Mouse (Mus musculus) layer of hippocampus, postnatal 36 days (tissue): ENCODE measurements around the gene Nrg4. TPM values are rescaled to one million over a fixed set of nuclear protein-coding genes. Genes with fewer than 3 reads are reported as not detected.

Experiments used
- DNase-seq, 2 experiments: peaks; one replicate each; pipeline ENCODE4 v3.0.0; 2022
- total RNA-seq, 2 experiments: library from RNA; stranded (reverse); gene quantifications; 2 replicates each; pipeline ENCODE4 v1.2.3; 2021

Nrg4 gene
- total RNA-seq = 1 to 10 TPM in 1 of 2 experiments, not detected in 1; 1.1 TPM

DNA sequence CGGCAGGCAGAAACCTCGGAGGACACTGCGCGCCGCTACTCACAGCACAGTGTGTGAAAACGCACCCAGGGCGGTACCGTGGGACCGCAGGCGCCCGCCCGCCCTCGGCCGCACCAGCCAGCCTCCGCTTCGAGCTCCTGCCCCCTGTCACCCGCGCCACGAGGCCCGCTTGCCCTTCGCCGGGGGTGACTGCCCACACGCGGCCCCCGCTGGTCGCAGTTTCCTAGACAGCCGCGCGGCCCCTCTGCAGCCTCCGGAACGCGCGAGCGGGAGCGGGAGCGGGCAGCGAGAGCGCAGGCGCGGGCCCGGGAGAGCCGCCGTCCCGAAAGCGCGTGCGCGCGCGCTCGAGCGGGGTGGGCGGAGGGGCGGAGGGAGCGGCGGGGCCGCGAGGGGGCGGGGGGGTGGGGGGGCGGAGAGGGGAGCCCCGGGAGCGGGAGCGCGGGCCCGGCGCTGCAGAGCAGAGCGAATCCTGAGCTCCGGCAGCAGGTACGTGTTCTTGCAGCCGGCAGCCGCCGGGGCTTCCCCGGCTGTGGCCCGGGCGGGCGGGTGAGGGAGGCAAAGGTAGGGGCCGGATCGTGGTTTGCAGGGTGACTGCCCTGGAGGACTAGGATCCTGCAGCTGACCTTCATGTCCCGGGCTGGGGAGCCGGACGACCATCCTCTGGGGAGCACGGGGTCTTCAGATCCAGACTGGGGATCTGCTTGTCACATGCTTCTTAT is at the start of gene Nrg4, which contains the start of gene Tmem266:
TSS of gene Nrg4 (minus strand) at position 330 of the 719 bp plus-strand sequence.
TSS of gene Tmem266 (plus strand) at position 399 of the 719 bp plus-strand sequence.
- peak; percentile 83 to 84 for DNase-seq

DNA sequence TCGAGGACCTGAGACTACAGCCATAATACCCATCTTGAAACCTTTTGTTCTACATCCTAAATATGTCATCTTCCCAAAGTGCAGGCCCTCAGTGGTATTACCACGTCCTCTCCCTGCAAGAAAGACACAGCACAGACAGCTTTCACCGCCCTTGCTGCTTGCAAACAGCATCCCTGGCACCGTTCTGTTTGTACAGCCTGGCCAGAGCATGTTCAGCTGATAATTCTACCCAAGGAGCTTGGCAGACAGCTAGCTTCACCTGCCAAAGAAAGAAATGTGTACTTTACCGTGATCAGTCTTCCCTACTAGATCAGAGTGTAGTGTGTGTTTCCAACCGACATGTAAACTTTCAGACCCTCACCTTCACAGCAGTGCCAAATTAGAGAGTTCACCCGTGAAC is 45.3 kb upstream of the Nrg4 start:
- no peak for DNase-seq

GRCm38 (mm10) chr9:55368011-55368410 is 41.4 kb upstream of the Nrg4 start:
- DNase-seq = no peak

- no peak for DNase-seq
Observed at GRCm38 (mm10) chr9:55363707-55364106, 37.1 kb upstream of the Nrg4 start.

DNA sequence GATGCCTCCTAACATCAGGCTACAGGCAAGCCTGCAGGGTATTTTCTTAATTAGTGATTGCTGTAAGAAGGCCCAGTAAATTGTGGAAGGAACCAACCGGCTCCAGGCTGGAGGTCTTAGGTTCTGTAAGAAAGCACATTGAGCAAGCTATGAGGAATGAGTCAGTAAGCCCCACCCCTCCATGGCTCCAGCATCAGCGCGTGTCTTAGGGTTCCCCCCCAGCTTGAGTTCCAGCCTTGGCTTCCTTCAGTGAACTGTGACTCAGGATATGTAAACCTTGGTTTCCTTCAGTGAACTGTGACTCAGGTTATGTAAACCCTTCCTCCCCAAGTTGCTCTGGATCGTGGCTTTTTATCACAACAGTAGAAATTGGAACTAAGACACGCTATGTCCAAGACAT is 35.3 kb upstream of the Nrg4 start:
- DNase-seq = no peak

DNA sequence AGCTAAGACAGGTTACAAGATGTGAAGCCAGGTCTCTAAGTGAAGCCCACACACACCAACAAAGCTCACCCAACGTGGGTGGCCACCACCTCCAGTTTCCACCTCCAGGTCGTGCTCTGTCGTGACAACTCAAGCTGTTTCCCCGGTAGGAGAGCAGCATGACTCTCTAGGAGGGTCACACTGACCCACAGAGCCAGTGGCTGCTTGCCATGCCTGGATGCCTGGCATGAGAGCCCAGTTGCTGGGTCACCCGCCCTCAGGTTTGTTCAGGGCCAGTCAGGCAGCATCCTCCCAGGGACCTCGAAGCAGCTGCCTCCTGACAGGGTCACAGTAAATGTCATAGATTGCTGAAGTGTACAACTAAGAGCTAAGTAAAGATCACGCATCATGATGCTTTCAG is 34.2 kb upstream of the Nrg4 start:
- DNase-seq = no peak

DNA sequence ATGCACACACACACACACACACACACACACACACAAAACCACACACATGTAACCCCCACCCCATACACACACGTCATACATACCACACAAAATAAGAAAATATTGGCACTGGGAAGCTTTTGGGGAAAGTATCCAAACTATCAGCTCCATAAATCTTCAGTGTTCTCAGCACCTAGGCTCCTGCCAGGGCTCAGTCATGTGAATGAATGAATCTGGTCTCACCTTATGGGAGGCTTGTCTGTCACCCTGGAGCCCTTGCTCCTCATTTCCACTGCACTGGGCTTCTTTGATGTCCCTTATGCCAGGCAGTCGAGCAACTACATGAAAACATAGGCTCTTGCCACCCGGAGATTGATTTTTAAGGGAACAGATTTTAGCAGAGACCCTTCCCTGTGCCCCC is 33.7 kb upstream of the Nrg4 start:
- no peak for DNase-seq

- no peak for DNase-seq
Observed at GRCm38 (mm10) chr9:55357164-55357563, 30.5 kb upstream of the Nrg4 start.

- DNase-seq = no peak
Observed at GRCm38 (mm10) chr9:55355270-55355834, 28.7 kb upstream of the Nrg4 start.

GRCm38 (mm10) chr9:55354686-55355085 is 28.0 kb upstream of the Nrg4 start:
- no peak for DNase-seq

DNA sequence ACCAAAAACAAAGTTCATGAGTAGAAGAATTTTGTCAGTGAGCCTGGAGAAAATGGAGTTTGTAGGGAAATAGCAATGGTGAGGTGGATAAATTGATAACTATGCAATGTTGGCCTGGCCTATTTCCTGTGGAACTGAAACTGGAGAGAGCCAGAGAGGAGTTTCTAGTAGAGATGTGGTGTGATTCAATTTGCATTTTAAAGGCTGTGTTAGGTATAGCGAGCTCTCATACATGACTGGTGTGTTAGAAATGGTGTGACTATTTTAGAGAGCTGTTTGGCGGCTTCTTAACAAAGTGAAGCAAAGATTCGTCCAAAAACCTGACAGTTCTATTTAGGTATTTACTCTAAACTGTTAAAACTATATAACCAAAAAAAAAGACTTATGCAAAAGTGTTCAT is 22.0 kb upstream of the Nrg4 start:
- DNase-seq = no peak

DNA sequence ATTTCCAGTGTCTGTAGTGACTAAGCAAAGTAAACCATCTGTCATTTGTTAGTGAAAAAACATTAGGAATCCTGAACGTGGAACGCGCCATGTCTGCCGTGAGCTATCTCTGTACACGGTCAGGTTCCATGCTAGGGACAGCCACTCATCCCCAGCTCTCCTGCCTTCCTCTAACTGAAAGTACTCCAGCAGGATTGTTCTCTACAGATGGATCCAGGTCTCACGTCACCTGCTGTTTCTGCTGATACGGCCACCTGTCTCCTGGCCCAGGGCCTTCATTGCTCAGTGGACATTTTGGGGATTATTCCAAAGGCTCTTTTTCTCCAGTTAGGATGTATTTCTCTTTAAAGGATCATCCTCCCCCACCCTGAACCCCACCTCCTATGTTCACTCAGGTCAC is 18.7 kb upstream of the Nrg4 start:
- DNase-seq = no peak

- DNase-seq = no peak
Observed at GRCm38 (mm10) chr9:55344165-55344564, 17.5 kb upstream of the Nrg4 start.

DNA sequence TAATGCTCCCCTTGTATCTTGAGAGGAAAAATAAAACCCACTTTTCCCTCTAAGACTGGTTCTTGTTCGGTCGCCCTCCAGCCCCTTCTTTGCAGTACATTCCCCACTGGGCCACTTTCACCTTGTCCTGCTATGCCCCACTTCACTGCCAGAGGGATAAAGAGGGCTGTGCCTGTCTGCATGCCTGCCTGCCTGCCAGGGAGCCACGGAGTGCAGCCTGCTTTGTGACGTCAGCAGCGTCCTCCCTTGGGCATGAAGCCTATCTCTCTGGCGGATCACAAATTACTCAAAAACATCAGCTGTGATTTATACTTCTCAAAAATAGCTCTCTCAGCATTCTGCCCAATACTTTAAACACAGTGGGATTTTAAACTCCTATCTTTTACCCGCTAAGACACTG is 6.3 kb upstream of the Nrg4 start:
- DNase-seq = peak; percentile 33 to 40

- DNase-seq = no peak
Observed at GRCm38 (mm10) chr9:55332476-55332875, 5.8 kb upstream of the Nrg4 start.

GRCm38 (mm10) chr9:55329401-55329800 is 2.8 kb upstream of the Nrg4 start:
- DNase-seq = no peak

DNA sequence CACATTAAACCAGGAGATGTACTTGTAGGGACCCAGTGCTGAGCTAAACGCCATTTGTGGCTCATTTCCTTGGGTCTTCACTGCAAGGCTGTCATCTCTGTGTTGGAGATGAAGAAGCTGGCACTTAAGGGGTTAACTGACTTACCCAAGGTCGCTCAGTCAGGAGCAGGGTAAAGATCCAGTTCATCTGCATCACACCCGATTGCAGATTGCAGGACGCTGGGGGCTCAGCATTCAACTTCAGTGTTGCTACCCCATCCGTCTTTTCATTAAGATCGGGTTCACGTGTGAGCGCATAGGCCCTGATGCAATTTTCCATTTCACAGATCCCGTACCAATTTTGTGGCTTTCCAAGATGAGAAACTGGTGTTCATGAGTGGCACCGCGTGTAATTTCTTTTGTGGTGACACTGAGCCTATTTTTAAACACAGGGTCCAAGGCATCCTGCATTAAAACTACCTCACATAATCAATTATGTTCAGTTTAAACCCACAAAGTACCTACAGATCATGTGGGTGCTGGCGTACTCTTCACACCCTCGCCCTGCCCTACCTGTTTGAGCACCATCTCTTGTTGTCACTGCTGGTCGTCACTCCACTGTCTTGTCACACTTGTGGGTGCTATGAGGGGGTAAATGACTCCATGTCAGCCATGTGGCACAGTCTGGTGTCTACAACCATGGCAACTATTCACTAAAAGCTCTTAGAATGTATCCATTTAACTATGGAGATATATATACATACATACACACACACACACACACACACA is 1.7 kb upstream of the Nrg4 start:
- DNase-seq = no peak

- peak in 1 of 2 experiments; percentile 21 for DNase-seq
Observed at GRCm38 (mm10) chr9:55327234-55327615, 581 bp upstream of the Nrg4 start.

DNA sequence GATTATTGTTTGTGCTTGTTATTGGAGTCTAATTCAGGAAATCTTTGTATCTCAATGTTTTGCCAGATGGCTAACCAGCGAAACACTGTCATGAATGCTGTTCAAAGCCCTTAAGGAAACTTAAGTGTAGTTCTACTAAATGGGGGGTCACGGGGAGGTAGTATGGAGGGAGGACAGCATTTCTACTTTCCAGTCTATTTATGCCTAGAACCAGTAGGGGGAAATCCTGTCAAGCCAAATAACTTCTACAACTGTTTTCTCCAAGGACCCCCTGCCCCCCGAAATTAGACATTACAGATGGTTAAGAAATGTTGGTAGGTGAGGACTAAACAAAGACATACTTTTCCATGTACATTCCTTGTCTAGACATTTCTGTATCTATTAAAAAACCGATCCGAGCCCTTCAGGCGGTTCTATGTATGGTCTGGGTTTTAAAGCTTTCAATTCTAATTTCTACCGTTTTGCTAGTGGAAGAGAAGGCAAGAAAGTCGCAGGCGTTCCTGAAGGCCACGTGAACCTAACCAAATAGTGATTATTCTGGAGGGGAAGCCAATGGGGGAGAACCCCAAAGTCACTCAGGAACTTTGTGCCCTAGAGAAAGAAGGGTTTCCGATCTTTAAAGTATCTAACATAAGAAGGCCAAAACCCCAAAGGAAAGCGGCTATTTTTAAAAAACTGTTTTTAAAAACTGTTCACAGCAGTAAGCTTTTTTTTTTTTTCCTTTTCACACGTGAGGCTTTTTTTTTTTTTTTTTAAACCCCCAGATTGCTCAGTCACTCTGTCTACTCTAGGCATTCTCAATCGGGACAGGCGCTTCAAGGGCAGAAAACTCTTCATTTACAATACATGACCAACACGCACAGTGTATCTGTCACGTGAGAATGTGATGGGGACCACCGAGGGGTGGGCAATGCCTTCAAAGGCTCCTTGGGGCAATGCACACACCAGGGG is 805 bp downstream of the Nrg4 start:
- DNase-seq = no peak

DNA sequence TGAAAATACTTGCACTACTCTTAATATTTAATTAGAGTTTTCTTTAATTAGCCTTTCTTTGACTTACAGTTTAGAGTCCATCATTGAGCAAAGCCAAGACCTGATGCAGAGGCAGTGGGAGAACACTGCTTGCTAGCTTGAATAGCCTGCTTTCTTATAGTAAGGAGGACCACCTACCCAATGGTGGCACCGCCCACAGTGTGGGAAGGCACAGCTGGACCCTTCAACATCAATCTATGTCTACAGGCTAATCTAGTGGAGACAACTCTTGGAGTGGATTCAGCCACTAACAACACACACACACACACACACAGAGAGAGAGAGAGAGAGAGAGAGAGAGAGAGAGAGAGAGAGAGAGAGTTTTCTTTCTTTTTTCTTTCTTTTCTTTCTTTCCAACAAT is 1.6 kb downstream of the Nrg4 start:
- no peak for DNase-seq

DNA sequence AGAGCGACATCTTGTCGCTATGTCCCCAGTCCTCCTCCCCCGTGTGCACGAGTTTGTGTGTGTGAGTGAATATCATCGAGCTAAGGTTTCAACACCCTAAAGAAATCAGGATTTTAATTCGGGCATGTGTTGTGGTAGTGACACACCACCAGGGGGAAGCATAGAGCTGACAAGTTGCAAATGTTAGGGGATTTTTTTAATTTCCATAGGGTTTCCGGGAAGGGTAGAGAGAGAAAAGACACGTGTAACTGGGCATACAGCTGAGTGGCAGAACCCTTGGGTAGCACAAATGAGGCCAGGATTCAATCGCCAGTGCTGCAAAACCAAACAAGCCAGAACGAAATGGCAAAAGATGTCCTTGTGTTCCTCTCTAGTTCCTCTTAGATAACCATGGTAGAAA is 2.1 kb downstream of the Nrg4 start:
- DNase-seq = no peak

DNA sequence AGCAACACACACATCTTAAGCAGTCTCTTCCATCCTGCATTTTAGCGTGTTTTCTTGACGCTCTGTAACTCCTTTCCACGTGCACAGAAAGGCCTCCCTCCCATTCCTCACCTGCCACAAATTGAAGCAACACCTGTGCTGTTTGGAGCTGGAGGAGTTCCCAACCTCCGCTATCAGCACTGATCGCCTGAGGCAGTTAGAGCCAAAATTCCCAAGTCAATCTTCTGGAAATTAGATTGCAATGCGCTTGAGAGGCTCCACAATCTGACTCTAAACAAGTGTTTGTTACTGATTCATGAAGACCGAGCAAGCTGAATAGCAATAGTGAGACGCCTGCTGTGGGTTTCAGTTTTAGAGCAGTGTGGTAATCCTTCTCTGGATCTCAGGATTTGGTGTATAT is 2.6 kb downstream of the Nrg4 start:
- no peak for DNase-seq

GRCm38 (mm10) chr9:55322641-55323040 is 4.0 kb downstream of the Nrg4 start:
- DNase-seq = no peak
